Mouse (Mus musculus) heart, postnatal 0 days (tissue): Measurements from ENCODE around the gene Ism2.

ENCODE experiments used
- CTCF ChIP-seq: IDR thresholded peaks from 2 replicates; pipeline ENCODE4 v1.5.1; 2016; ENCODE audit warnings: antibody characterized with exemption, control low read depth, low read depth
- EP300 ChIP-seq: IDR thresholded peaks from 2 replicates; pipeline ENCODE4 v1.6.1; 2016; ENCODE audit warnings: antibody characterized with exemption, low read depth

DNA sequence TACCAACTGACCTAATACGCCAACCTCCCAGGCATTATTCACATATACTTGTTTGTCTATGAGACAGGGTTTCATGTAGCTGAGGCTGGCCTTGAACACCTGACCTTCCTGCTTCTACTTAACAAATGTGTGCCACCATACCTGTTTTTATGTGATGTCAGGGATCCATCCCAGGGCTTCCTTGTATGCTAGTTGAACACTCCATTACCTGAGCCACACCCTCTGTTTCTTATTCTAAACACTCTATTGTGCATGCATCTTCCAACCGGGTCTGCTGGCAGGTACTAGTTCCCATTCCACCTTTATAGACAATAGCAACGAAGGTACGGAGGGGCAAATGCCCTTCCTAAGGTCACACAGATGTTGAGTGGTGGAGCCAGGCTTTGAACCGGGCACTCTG, 10.4 kb downstream of the Ism2 start:
- TF ChIP-seq CTCF (no peak), EP300 (no peak)
